Mouse (Mus musculus): ENCODE data around the gene Itgb4.

Gene Itgb4

DNA sequence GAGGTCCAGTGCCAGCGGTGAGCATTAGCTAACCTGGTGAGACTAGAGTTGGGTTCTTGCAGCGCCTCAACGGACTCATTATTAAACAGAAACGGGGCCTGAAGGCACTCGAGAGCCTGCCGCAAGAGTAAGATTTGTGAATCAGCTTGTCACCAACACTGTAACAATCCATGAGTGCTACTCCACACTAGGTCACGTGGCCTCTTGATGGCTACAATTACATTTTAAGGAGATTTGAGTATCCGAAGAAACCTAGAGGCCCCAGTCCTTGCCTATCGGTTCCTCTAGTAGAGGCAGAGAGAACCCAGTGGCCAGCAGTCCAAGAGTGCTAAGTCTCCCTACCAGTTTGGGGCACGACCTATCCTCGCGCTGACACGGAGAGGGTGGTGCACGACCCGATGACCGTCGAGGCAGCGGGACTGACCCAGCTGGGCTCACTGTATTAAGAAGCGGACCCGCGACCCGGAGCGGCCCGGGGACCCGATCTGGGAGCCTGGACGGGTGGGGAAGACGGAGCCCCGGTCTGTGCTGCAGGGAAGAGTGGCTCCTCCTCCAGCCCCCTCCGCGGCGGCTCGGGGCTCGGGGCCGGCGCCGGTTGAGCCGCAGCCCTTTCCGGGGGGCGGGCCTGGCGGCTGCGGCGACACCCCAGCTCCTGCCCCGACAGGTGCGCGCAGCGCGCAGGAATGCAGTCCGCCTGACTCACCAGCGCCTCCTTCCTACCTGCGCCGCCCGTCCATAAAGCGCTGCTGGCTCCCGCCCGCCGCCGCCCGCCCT, at the start of gene Itgb4:
Gene Itgb4, plus strand, starts transcription at position 401 of the 774 bp plus-strand sequence.
- DNase-seq (ENCODE audit: low read depth, low spot score), result no peak

DNA sequence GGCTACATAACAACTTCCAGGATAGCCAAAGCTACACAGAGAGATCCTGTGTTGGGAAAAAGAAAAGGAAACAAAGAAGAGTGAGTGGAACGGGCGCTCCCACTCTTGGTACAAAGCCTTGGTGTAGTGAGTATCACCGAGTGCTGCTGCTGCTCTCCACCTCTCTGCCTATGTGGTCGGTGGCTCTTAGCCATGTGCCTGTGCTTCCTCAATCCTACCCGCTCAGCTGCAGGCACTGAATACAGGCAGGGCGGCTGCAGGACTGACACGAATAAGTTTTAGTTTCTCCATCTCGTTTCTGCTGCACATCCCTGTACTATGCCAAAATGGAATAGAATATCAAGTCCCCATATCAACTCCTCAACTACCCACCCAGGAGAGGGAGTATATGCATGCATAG, 45.5 kb upstream of the Itgb4 start:
- DNase-seq (ENCODE audit: low read depth, low spot score), result no peak

DNA sequence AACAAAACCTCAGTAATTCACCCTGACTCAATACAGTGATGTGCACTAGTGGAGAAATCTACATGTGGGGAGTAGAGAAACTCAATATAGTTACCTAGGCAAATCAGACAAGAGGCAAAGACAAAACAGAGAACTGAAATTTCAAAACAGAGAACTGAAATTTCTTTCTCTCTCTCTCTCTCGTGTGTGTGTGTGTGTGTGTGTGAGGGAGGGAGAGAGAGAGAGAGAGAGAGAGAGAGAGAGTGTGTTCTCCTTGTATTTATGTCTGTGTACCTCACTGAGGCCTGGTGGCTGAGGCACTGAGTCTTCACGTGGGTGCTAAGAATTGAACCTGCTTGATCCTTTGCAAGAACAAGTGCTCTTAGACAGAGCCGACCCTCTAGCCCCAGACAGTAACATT, 44.7 kb upstream of the Itgb4 start:
- DNase-seq (ENCODE audit: low read depth, low spot score), result no peak

DNA sequence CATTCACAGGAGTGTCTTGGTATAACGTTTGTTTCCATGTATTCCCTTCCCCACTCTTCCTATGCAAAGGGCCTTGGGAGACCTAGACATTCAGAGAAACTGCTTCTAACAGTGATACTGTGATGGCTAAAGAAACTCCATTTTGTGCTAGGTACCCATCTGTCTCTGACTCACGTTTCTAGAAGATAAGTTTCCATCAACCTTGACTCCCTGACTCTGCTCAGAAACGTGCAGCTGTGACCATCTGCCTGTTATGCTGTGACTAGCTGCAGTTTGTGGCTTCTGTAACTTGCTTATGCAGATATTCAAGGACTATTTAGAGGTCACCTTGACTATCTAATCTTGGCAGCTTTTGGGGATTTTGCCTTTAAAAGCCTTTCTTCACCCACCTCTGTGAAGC, 43.3 kb upstream of the Itgb4 start:
- no peak for DNase-seq (ENCODE audit: low read depth, low spot score)

DNA sequence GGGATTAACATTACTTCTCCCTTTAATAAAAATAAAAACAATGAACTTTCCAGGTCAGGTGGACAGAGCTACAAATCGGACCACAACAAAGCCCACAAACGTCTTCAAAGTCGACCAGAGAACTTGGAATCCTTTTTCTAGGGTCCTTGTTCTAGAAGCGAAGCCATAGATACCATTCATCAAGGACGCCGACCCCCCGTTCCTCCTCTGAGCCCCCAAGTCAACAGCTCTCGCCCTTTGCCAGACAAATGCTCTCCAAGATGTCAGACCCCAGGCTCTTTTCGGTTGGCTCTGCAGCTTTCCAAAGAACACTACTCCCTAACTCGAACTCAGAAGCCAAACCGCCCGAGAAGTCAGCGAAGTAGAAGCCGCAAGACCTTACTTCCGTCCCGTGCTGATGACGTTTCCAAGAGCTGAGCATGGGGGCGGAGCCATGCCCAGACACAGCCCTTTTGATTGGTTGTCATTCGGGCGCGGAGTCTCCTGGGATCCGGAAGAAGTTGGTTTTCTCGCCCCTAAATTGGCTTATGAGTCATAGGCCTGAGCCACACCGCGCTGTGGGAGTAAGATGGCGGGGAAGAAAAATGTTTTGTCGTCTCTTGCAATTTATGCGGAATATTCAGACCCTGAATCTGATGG, 41.3 kb upstream of the Itgb4 start, which contains the start of the genes Sap30bp and Recql5:
Gene Sap30bp, plus strand, starts transcription at position 175 of the 639 bp plus-strand sequence.
Gene Recql5, minus strand, starts transcription at position 370 of the 639 bp plus-strand sequence.
- peak; percentile 98 for DNase-seq (ENCODE audit: low read depth, low spot score)

DNA sequence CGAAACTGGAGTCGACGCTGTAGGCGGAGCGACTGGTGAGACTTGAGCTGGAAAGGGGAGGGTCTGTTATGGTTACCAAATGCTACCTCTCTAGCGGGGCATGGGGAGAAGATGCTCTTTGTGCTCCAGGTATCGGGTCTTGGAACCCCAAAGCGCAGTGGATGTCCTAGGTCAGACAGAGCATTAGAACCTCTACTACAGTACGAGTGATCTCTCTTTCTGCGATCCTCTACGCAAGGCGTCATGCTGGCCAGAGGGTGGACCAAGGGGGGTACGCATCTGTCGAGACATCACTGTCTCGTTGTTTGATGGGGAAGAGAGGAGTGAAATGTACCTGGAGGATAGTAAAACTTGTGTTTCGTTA, 40.8 kb upstream of the Itgb4 start:
- no peak for DNase-seq (ENCODE audit: low read depth, low spot score)

DNA sequence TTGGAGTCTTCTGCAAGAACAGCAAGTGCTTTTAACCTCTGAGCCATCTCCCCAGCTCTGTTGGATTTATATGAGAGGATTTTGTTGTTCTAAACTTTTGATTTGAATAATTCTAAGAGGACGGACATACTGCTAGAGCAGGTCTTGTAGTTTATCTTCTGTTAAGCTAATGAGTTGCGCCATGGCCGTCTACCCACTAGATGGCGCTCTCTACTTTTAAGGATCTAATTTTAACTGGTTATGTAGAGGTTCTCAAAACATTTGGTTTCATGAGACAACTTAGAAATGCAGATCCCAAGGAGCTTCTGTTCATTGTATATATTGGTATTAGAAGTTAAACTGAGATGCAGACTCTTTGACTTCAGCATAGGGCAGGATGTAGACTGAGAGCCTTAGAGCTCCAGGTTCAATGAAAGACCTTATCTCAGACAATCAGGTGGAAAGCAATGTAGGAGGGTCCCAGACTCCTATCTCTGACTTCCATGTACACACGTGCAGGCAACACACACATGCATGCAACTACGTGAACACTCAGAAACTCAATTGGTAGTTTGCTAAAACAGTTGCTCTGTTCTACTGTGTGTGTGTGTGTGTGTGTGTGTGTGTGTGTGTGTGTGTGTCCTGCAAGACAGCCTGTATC, 34.7 kb upstream of the Itgb4 start:
- DNase-seq (ENCODE audit: low read depth, low spot score), result peak; percentile 45

DNA sequence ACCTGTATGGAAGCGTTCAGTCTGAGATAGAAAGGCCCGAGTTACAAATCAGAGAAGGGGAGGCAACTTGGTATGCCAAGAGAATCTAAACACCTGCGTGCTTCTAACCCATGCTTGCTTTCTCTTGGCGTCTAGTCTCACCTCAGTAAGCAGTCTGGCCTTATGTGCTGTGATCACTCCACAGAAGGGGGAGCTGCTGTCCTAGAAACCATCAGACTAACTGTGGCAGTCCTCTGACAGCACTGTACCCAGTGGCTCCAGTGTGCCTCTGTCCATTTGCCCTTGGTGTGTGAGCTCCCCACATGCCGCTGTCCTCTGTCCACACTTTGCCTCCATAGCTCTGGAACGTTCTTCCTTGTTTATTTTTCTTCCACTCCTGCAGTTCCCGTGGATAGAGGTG, 32.5 kb upstream of the Itgb4 start:
- DNase-seq (ENCODE audit: low read depth, low spot score), result no peak

DNA sequence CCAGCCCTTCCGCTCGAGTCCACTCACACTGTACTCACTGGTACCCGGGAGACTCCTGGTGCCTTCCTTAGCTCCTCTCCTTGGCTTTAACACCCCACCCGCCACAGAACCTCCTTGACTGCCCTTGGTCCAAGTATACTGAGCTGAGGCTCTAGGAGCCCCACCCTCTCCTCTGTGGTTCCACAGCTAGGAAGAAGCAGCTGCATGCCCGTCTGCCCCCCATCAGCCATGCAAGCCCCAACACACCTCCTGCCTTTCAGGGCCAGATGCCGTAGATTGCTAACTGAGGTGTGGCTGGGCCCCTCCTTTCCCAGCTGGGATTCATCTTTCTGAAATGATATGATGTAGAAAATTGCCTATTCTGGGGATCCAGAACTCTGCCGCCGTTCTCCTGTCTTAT, 29.3 kb upstream of the Itgb4 start:
- DNase-seq (ENCODE audit: low read depth, low spot score), result no peak

DNA sequence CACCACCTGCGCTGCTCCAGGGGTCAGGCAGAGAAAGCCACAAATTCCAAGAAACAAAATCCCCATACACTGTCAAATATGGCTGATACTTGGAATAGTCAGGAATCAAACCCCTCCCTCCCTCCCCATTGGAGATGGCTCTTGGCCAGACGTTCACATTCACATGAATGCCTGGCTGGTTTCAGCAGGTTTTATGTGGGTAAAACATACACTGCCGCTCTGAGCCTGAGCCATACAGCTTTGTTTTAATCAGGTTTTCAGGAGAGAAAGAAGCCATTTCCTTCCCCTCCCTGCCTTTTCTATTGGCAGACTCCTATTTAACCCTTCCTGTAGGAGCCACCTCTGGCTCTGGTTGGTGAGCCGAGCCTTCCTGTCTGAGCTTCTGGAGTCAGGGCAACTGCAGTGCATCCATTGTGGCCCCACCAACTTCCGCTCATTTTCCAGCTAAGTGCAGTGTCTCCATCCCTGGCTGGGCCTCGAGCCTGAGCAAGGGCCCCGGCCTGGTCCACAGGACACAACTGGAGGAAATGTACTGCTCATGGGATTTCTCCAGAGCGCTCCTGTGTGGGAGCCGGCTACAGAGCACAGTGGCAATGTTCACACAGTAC, 28.2 kb upstream of the Itgb4 start:
- DNase-seq (ENCODE audit: low read depth, low spot score), result no peak

DNA sequence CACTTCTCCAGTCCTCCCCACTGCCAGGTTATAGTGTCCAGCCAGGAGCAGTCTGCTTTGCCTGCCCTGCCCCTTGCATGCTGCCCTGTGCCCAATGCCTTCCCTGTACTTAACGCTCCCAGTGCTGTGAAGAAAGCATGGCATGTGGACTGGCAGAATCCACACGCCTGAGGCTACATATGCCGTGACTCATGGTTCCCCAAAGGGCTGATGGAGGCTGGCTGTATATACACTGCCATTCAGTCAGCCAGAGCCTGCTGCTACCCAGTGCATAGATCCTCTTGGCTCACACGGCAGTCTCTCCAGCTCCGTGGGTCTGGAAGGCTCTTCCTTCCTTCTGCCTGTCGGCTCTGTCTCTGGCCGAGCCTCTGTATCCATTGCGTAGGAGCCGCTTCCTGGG, 26.2 kb upstream of the Itgb4 start:
- no peak for DNase-seq (ENCODE audit: low read depth, low spot score)

DNA sequence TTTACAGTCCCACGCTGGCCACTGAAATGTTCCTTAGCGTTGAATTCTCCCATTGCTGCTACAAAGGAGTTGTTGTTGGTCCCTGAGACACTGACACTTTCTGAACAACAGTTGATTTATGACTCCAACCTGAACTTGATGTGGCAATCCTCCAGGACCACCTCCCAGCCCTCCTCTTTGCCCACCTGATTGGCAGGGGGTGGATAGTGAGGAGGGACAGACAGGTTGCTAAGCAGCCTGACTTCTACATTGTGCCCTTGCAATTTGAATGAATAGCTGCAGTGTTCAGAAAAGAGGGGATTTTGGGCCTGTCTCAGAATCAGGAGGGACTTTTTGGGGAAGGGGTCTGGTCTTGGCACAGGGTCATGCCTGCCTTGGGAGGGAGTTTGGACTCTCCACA, 23.8 kb upstream of the Itgb4 start:
- DNase-seq (ENCODE audit: low read depth, low spot score), result no peak

DNA sequence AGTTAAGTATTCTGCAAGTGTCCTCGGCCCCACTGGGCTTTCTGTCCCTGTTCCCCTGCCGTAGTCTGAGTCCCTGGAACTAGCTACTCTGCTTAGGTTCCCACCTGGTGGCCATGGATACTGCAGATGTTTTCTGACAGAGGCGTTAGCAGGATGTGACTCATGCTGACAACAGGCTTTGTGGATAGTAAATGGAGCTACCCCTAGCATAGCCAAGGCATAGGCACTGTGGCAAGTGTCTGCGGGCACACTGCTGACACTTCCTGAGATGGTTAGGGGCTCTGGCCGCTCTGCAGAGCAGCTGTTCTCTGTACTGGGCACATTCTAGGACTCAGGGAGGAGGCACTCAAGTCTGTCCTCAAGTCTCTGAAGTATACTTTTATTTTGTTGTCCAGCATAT, 19.8 kb upstream of the Itgb4 start:
- no peak for DNase-seq (ENCODE audit: low read depth, low spot score)

DNA sequence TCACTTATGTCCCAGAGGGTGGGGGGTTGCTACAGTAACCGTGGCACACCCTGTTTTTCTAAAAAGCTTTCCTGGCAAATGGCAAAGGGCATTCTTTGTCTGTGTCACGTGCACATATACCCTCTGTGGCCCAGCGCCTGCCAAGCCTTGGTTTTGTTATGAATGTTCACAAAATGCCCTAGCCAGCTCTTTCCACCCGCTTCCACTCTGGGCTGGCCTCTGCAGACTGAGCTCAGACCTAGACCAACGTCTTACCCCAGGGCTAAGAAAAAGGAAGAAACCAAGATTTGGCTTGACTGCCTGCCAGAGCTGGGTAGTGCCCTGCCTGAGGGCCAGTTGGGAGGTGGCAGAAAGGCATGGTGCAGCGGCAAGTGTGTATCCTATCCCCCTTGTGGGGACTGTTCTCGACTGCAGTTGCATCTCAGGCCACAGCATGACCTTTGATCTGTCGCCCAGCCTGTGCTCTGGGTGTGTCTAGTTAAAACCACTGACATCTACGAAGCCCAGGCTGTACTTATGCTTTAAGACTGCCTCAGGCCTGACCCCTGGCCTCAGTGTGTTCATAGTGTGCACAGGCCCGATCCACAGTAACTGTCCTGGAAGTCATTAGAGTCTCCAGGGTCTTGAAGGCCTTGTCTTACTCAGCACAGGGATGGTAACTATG, 19.2 kb upstream of the Itgb4 start:
- DNase-seq (ENCODE audit: low read depth, low spot score), result no peak

DNA sequence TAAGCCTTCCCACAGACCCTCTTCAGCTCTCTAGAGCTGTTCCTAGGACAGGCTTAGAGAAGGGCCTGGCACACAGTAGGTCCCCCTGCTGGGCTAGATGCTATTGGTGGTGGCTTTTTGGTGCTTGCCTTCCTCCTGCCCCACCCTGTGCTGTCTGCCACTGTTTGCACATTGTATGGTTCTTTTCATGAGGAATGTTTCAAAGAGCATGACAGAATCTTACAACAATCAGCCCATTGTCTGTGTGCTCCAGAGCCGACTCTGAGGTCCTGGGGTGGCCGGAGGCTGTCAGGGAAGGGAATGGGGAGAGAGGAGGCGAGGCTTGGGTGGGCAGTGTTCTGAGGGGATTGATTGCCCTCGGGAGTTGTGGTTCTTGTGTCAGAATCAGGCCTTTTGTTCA, 18.1 kb upstream of the Itgb4 start:
- peak; percentile 29 for DNase-seq (ENCODE audit: low read depth, low spot score)

DNA sequence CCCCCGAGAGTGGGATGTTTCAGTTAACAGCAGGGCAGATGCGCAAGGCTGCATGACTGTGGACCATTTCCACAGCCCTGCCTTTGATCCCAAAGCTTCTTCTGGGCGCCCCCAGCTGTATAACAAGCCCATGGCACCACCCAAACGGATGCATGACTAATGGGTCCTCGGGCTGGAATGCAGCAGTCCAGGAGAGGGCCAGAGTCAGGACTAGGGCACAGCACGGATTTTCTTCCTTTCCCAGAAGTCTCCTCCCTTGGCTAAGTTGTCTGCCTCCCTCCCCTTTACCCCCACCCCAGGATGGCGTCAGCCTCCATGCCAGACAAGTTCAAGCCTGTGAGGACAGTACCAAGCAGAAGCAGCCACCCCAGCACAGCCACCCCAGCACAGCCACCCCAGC, 16.5 kb upstream of the Itgb4 start:
- DNase-seq (ENCODE audit: low read depth, low spot score), result no peak

DNA sequence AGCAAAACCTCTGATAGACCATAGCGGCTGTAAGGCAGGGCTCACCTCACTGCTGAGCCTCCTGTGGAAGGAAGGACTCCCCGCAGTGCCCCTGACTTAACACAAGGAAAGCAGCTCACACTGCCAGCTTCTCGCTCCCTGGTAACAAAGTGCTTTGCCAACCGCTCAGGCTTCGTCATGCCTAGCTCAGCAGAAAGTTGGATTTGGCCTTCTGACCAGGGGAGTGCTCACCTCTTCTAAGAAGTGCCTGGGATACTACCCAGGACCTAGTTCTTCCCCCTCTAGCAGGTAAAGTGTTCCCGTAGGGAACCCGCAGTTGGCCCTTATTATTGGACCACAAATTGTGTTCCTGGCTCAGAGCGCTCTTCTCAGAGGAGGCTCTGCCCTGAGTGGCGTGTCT, 15.5 kb upstream of the Itgb4 start:
- DNase-seq (ENCODE audit: low read depth, low spot score), result no peak

DNA sequence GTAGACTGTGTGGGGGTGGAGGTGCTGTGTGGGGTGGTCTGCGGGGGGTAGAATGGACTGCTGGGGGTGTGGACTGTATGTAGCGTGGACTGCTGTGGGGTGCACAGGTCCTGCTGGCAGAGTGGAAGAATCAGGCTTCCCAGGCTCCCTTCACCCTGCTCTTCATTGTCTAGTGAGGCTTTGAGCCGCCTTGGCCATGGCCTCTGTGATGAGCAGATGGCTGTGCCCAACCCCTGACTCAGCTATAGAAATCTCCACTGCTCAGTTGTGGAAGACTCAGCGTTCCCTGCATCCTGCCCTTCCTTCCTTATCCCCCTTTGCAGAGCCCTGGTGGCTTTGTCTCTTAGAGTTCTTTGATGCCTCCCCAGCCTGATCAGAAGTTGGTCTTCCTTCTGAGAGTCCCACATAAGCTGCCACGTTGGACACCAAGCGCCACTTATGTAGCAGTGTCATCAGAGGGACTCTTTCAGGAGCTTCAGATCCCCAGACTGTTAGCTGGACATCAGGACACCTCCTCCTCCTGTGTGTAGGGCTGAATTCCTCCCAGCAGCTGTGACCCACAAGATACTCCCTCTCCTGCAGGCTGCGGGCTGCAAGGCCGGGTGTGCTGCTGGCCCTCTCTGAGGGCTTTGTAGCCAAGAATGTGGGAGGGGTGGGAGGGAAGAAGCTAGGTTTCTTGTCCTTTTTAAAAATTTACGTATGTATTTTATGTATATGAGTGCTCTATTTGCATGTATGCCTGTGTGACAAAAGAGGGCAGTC, 11.7 kb upstream of the Itgb4 start:
- DNase-seq (ENCODE audit: low read depth, low spot score), result no peak

DNA sequence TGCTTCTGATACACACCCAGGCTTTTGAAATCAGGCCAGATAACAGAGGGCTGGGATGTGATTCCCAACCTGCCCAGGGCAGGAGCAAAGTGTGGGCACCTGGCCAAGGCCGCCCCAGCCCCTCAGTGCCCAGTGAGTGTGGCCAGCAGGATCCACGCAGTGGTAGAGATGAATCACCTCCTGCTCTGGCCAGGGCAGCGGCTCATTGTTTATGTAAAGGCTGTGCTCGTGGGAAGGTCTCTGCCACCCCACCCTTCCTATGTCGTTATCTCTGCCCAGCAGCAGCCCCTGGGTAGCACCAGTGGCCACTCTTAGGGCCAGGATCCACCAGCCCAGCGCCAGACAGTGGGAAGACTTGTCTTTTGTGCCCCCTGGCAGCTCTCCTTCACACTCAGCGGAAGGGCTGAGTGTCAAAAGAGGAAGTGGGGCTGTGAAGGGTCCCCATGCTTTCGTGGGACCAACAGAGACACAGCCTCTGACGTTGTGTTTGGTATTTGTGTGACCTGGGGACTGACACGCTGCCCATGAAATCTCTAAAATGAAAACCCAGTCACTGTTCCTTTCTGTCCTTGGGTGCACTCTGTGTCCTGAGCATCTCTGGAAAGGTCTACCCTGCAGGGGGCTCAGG, 9.4 kb upstream of the Itgb4 start:
- DNase-seq (ENCODE audit: low read depth, low spot score), result no peak

DNA sequence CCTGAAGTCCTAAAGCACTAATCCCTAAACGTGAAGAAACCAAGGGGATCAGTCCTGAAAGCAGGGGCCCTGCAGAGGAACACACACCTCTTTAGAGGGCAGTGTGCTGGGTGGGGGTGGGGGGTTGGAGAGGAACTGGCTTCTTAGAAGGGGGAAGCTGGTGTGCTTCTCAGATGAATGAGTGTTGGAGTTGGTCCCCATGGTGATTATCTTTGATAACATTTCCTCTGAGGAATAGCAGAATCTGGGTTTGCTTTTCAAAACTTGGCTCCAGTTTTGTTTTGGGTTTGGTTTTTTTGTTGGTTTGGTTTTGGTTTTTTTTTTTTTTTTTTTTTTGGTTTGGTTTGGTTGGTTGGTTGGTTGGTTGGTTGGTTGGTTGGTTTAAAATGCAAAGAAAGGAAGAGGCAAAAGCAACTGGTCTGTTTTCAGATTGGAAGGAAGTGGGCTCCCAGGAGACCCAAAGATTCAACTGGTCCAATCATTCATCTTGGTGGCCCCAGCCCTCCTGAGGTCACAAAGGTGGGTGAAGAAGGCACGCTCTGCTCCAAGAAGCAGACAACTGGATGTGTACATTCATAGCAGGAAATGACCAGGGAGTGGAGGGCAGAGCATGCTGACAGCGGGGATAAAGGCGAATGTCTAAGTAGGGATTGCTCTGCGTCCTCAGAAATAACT, 5.6 kb upstream of the Itgb4 start:
- no peak for DNase-seq (ENCODE audit: low read depth, low spot score)
